Mouse (Mus musculus): Measurements from ENCODE around the gene Rnf217. TPM values are rescaled to one million over a fixed set of nuclear protein-coding genes. Genes with fewer than 3 reads are reported as not detected.
A peak's percentile ranks its signal among the peaks of the same experiment; 100 is the strongest.

Rnf217 gene
- total and polyA plus RNA-seq, 3 experiments, result not detected

DNA sequence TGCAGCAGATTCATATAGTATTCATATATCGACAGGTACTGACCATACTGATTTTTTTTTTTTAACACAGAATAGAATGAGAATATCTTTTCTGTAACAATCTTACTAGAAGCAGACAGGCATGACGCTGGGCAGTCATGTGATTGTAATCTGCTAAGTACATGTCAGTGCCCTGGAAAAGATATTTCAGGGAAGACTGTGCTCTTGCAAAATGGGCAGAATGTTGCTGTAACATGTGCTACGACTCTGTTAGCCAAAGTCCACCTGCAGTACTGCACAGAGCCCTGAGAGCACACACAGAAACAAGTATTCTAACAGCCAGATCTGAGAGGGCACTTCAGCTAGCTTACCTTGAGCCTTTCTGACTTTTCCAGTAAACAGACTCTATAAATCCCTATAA is 83.3 kb downstream of the Rnf217 start:
- Histone ChIP-seq H3K9me3 (replicated peaks; ENCODE audit: low read length) (no peaks in the 10 kb centered on the region), H3K4me1 (ENCODE audit: control insufficient read depth in 1 of 2, insufficient read depth in 2 of 2) (no peaks in the 10 kb centered on the region), H3K27ac (ENCODE audit: insufficient read depth, low read depth) (no peak overlapping the region), H3K9ac (ENCODE audit: insufficient read depth, low read depth) (no peak overlapping the region), H3K27me3 (replicated peaks) (no peaks in the 10 kb centered on the region), H3K4me2 (ENCODE audit: insufficient read depth, low read depth, poor library complexity, severe bottlenecking) (no peak overlapping the region), H3K79me2 (replicated peaks; ENCODE audit: control insufficient read depth, extremely low read depth, insufficient read depth, poor library complexity, severe bottlenecking) (no peaks in the 10 kb centered on the region), H3K36me3 (replicated peaks in 1 of 2; ENCODE audit: control insufficient read depth in 1 of 2, insufficient read depth in 1 of 2, low read length in 1 of 2) (no peaks in the 10 kb centered on the region), H3K4me3 (replicated peaks in 1 of 3; ENCODE audit: low read depth in 2 of 3, low read length in 2 of 3, poor library complexity in 1 of 3) (no peak overlapping the region)
- DNase-seq (ENCODE audit: extremely low read depth), result no peak
- TF ChIP-seq JUND (conservative IDR thresholded peaks at IDR 0.05; ENCODE audit: low read depth, low read length) (no peak), IRF4 (IDR thresholded peaks at IDR 0.05; ENCODE audit: low read depth, low read length) (no peak), CTCF (conservative IDR thresholded peaks at IDR 0.05 in 1 of 2, IDR thresholded peaks at IDR 0.05 in 1 of 2; ENCODE audit: low read depth in 2 of 2, low read length in 2 of 2) (no peak), ZC3H11A (IDR thresholded peaks at IDR 0.05; ENCODE audit: low read depth, low read length) (no peak), ZNF384 (IDR thresholded peaks at IDR 0.05; ENCODE audit: low read depth, low read length) (no peak), PAX5 (IDR thresholded peaks at IDR 0.05; ENCODE audit: low read length) (no peak), POLR2AphosphoS2 (IDR thresholded peaks at IDR 0.05; ENCODE audit: low read depth, low read length) (no peak), MYC (IDR thresholded peaks at IDR 0.05; ENCODE audit: low read depth, low read length) (no peak), MAZ (IDR thresholded peaks at IDR 0.05; ENCODE audit: low read depth, low read length) (no peak), ETS1 (conservative IDR thresholded peaks at IDR 0.05; ENCODE audit: low read depth, low read length) (no peak), ZKSCAN1 (IDR thresholded peaks at IDR 0.05; ENCODE audit: borderline replicate concordance, low read depth, low read length) (no peak), UBTF (IDR thresholded peaks at IDR 0.05; ENCODE audit: low read depth, low read length) (no peak), ZMIZ1 (IDR thresholded peaks at IDR 0.05; ENCODE audit: low read depth, low read length) (no peak), EP300 (IDR thresholded peaks at IDR 0.05; ENCODE audit: low read length) (no peak), POLR2A (IDR thresholded peaks at IDR 0.05; ENCODE audit: low read depth, low read length) (no peak), E2F4 (IDR thresholded peaks at IDR 0.05; ENCODE audit: insufficient replicate concordance, low read depth, low read length) (no peak), SIN3A (IDR thresholded peaks at IDR 0.05; ENCODE audit: low read length) (no peak), RAD21 (IDR thresholded peaks at IDR 0.05; ENCODE audit: low read depth, low read length) (no peak), TBP (conservative IDR thresholded peaks at IDR 0.05; ENCODE audit: low read depth, low read length) (no peak)
- dilution Hi-C loops (cut with MboI; ENCODE audit: extremely low pct_ligation_motif_present, extremely low pct_unique_long_range_greater_than_20kb, low sequenced_read_pairs), result no loop called here
- in situ Hi-C loops (cut with MboI; ENCODE audit: low pct_ligation_motif_present, low pct_unique_long_range_greater_than_20kb, low sequenced_read_pairs), result no loop called here

GRCm38 (mm10) chr10:31519420-31519819 is 89.6 kb downstream of the Rnf217 start:
- H3K4me2 ChIP-seq (ENCODE audit: insufficient read depth, low read depth, poor library complexity, severe bottlenecking), result no peak overlapping the region
- TF ChIP-seq KAT2A (IDR thresholded peaks at IDR 0.05; ENCODE audit: insufficient replicate concordance, low read length), result no peak
- TF ChIP-seq SMC3 (IDR thresholded peaks at IDR 0.05; ENCODE audit: low read depth, low read length), result no peak
- no peak for TF ChIP-seq RCOR1 (conservative IDR thresholded peaks at IDR 0.05; ENCODE audit: low read depth, low read length)
- TF ChIP-seq CTCF (conservative IDR thresholded peaks at IDR 0.05 in 1 of 2, IDR thresholded peaks at IDR 0.05 in 1 of 2; ENCODE audit: low read depth in 2 of 2, low read length in 2 of 2), result peak in 1 of 2 experiments; percentile 12; a peak in 1 of 4 replicates
- peak; percentile 16 for TF ChIP-seq RAD21 (IDR thresholded peaks at IDR 0.05; ENCODE audit: low read depth, low read length)
- TF ChIP-seq ELF1 (IDR thresholded peaks at IDR 0.05; ENCODE audit: low read depth, low read length), result no peak
- no peak for TF ChIP-seq NELFE (IDR thresholded peaks at IDR 0.05; ENCODE audit: low read depth, low read length)
- no peak for TF ChIP-seq NRF1 (IDR thresholded peaks at IDR 0.05; ENCODE audit: low read depth, low read length)
- no peak overlapping the region for H3K27ac ChIP-seq (ENCODE audit: insufficient read depth, low read depth)
- H3K4me3 ChIP-seq (replicated peaks in 1 of 3; ENCODE audit: low read depth in 2 of 3, low read length in 2 of 3, poor library complexity in 1 of 3), result no peak overlapping the region
- in situ Hi-C loops (cut with MboI; ENCODE audit: low pct_ligation_motif_present, low pct_unique_long_range_greater_than_20kb, low sequenced_read_pairs) (no loop called here), dilution Hi-C loops (cut with MboI; ENCODE audit: extremely low pct_ligation_motif_present, extremely low pct_unique_long_range_greater_than_20kb, low sequenced_read_pairs) (no loop called here)
- H3K36me3 ChIP-seq (replicated peaks in 1 of 2; ENCODE audit: control insufficient read depth in 1 of 2, insufficient read depth in 1 of 2, low read length in 1 of 2), result no peaks in the 10 kb centered on the region
- no peaks in the 10 kb centered on the region for H3K9me3 ChIP-seq (replicated peaks; ENCODE audit: low read length)
- H3K27me3 ChIP-seq (replicated peaks), result no peaks in the 10 kb centered on the region
- H3K9ac ChIP-seq (ENCODE audit: insufficient read depth, low read depth), result no peak overlapping the region
- peak; percentile 47 for DNase-seq (ENCODE audit: extremely low read depth)
- 0 out of 4 replicates have a peak, but pooled peaks cover 0 to 3% of the 10 kb centered on the region in 2 experiments for H3K4me1 ChIP-seq (ENCODE audit: control insufficient read depth in 1 of 2, insufficient read depth in 2 of 2)
- no peaks in the 10 kb centered on the region for H3K79me2 ChIP-seq (replicated peaks; ENCODE audit: control insufficient read depth, extremely low read depth, insufficient read depth, poor library complexity, severe bottlenecking)
